Mouse (Mus musculus) gastrocnemius, postnatal 36 days (tissue): ENCODE measurements around the gene Elmo2. TPM values are rescaled to one million over a fixed set of nuclear protein-coding genes. Genes with fewer than 3 reads are reported as not detected.

Experiments
- total RNA-seq, 2 experiments: library from RNA; stranded (reverse); gene quantifications; 2 replicates each; pipeline ENCODE4 v1.2.3; 2021

Elmo2 gene
- total RNA-seq, 2 experiments from 2014 or later = 12.2 to 14.5 TPM

Other genes with a start within 250 kb of the Elmo2 start
- gene 1700025C18Rik, start 235.7 kb downstream of the Elmo2 start, total RNA-seq = not detected
- gene Cdh22, start 91.6 kb downstream of the Elmo2 start, total RNA-seq = under 1 TPM; 0.10 to 0.20 TPM
- gene Slc35c2, start 38.6 kb downstream of the Elmo2 start, total RNA-seq = 10 to 100 TPM; 19.5 to 20.8 TPM
- not detected for gene Zfp663, start 42.2 kb upstream of the Elmo2 start, total RNA-seq
- 1 to 10 TPM; 1.5 to 2.0 TPM for gene Zfp334, start 61.8 kb upstream of the Elmo2 start, total RNA-seq
- under 1 TPM in 1 of 2 experiments, not detected in 1; 0.08 TPM for gene Ocstamp, start 73.9 kb upstream of the Elmo2 start, total RNA-seq
- under 1 TPM in 1 of 2 experiments, not detected in 1; 0.27 TPM for gene Slc13a3, start 146.8 kb upstream of the Elmo2 start, total RNA-seq
- gene Trp53rka, start 166.8 kb upstream of the Elmo2 start, total RNA-seq = 1 to 10 TPM; 7.4 to 9.4 TPM
- 1 to 10 TPM; 1.3 to 1.4 TPM for gene Slc2a10, start 177.3 kb upstream of the Elmo2 start, total RNA-seq